Mouse (Mus musculus) heart, embryonic 13.5 days (tissue): ENCODE results near the gene Usp39. TPM values are rescaled to one million over a fixed set of nuclear protein-coding genes. Genes with fewer than 3 reads are reported as not detected.

ENCODE experiments used
- ATAC-seq: fragments of 200-750 bp; cut with Nextera tagmentation; 2 replicates; pipeline ENCODE4 v1.8.0; 2017; ENCODE audit warnings: moderate TSS enrichment; ENCODE audit not compliant: insufficient number of reproducible peaks, low FRiP score, low TSS enrichment; ENCODE audit errors: extremely low read depth
- H3K27ac ChIP-seq: fragments of 300-500 bp; sonication (generic); replicated peaks from 2 replicates; pipeline ENCODE4 v1.5.1; 2015; ENCODE audit warnings: moderate library complexity, mild to moderate bottlenecking, inconsistent platforms
- H3K27me3 ChIP-seq: fragments of 300-500 bp; sonication (generic); replicated peaks from 2 replicates; pipeline ENCODE4 v1.6.1; 2015; ENCODE audit warnings: mild to moderate bottlenecking, inconsistent platforms
- H3K36me3 ChIP-seq: fragments of 300-500 bp; sonication (generic); 2 replicates; pipeline ENCODE4 v1.6.1; 2015; ENCODE audit warnings: mild to moderate bottlenecking, inconsistent platforms
- H3K4me1 ChIP-seq: fragments of 300-500 bp; sonication (generic); 2 replicates; pipeline ENCODE4 v1.6.1; 2015; ENCODE audit warnings: inconsistent platforms
- H3K4me2 ChIP-seq: fragments of 300-500 bp; sonication (generic); 2 replicates; pipeline ENCODE4 v1.6.1; 2015; ENCODE audit warnings: inconsistent platforms, mild to moderate bottlenecking, moderate library complexity
- H3K4me3 ChIP-seq: fragments of 300-500 bp; sonication (generic); 2 replicates; pipeline ENCODE4 v1.5.1; 2015; ENCODE audit warnings: moderate library complexity, mild to moderate bottlenecking, inconsistent platforms
- H3K9ac ChIP-seq: fragments of 300-500 bp; sonication (generic); 2 replicates; pipeline ENCODE4 v1.6.1; 2015; ENCODE audit warnings: inconsistent platforms, mild to moderate bottlenecking, moderate library complexity
- H3K9me3 ChIP-seq: fragments of 300-500 bp; sonication (generic); 2 replicates; pipeline ENCODE4 v1.6.1; 2016; ENCODE audit warnings: inconsistent platforms
- WGBS: fragments of 180-500 bp; shearing (Covaris S2); methylation state at CpG from one replicate; pipeline ENCODE4 v1.1.7; 2015; ENCODE audit warnings: mixed read lengths; 5-methylcytosine and 5-hydroxymethylcytosine counted together
- polyA plus RNA-seq: library from polyadenylated mRNA; unstranded; fragments of >200 nt; fragmentation: Nextera tagmentation; extraction: Ambion mirVana; gene quantifications from 2 replicates; pipeline ENCODE4 v1.2.1, GENCODE M21; 2015

Gene Usp39
- polyA plus RNA-seq, 1 experiment from 2014 or later = 30.7 TPM

DNA sequence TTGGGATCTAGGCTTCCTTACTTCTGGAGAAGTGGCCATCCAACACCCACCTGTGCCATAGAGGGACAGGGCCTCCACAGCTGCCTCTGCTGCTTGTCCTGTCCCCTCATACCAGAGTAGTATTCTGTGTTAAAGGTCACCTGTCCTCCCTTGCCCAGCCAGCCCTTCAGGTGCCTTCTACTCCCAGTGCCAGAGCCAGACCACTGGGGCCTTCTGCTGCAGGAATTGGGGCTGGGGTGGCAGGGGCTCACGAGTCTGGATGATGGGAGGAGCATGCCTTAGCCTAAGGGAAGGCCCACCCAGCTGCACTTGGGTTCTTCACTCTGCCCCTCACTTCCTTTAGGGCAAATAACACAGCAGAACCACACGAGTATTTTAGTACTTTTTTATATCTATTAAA is 14.4 kb upstream of the Usp39 start:
- Histone ChIP-seq H3K9ac (no peak overlapping the region), H3K4me3 (no peak overlapping the region), H3K4me1 (peaks cover 48% of the 10 kb centered on the region), H3K9me3 (no peaks in the 10 kb centered on the region), H3K36me3 (peaks cover 39% of the 10 kb centered on the region), H3K27me3 (no peaks in the 10 kb centered on the region), H3K4me2 (no peak overlapping the region), H3K27ac (no peak overlapping the region)
- WGBS = 79% methylated on average over 2 of the region's 2 CpGs
- ATAC-seq = no peak

DNA sequence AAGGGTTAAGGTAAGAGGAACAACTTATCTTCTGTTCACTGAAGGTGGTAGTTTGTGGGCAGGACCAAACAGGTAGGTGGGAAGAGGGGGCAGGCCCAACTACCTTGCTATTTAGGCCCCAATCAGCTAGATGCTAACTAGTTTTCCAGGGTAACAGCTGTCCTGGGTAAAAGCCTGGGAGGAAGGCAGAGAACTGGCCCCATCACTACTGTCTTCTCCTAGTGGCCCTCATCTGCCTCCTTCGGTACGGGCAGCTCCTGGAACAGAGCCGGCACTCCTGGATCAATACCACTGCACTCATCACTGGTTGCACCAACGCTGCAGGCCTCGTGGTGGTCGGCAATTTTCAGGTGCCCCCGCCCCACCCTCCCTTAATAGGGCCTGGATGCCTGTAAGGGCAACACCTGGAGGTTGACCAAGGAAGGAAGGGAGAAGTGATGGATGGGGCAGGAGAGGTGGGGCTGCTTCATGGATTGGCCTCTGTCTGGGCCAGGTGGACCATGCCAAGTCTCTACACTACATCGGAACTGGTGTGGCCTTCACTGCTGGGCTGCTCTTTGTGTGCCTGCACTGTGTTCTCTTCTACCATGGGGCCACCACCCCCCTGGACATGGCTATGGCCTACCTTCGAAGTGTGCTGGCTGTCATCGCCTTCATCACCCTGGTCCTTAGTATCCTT is 13.2 kb upstream of the Usp39 start:
- H3K4me3 ChIP-seq = no peak overlapping the region
- peaks cover 58% of the 10 kb centered on the region for H3K4me1 ChIP-seq
- H3K9me3 ChIP-seq = no peaks in the 10 kb centered on the region
- H3K27me3 ChIP-seq = no peaks in the 10 kb centered on the region
- 71% methylated on average over 10 of the region's 10 CpGs for WGBS
- no peak overlapping the region; the same call in 1 of the 2 replicates for H3K9ac ChIP-seq
- ATAC-seq = no peak
- H3K36me3 ChIP-seq = peaks cover 39% of the 10 kb centered on the region
- H3K27ac ChIP-seq = no peak overlapping the region
- no peak overlapping the region for H3K4me2 ChIP-seq

DNA sequence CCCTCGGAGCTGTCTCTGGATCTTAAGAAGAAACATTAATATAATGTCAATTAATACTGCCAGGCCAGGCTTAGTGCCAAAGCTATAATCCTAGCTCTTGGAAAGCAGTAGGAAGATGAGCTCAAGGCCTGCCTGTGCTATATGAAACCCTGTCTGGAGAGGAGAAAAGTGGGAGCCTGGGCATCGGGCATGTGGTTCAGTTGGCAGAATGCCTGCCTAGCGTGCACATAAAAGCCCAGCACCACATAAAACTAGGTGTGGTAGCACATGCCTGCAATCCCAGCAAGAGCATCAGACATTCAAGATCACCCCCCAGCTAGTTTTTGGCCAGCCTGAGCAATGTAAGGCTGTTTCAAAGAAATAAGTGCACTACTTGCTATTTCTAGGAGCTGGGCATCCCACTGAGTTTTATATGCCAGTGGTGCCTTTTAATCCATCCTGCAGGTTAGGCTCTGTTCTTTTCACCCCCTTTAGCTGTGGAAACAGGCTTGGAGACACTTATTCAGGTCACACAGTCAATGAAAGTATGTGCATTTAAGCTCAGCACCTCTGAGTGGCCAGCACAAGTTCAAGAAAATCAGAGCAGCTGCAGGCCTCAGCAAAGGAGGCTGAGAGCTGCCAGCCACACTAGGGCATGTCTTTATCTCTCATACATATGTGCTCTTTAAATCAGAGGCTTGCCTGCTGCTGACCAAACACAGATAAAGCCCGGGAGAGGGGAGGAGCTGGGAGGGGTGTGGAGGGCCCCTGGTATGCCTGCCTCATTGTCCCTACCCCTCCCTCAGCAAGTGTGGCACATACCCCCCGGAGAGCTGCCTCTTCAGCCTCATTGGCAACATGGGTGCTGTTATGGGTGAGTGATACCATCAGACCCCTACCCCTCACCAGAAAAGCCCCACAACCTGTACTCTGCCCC is 12.4 kb upstream of the Usp39 start:
- H3K9me3 ChIP-seq = no peaks in the 10 kb centered on the region
- 0 out of 2 replicates have a peak overlapping the region, but pooled peaks have one; percentile 2 for H3K27ac ChIP-seq
- peaks cover 39% of the 10 kb centered on the region for H3K36me3 ChIP-seq
- WGBS = 54% methylated on average over 5 of the region's 5 CpGs
- no peaks in the 10 kb centered on the region for H3K27me3 ChIP-seq
- ATAC-seq = no peak
- H3K4me2 ChIP-seq = no peak overlapping the region
- peaks cover 66% of the 10 kb centered on the region for H3K4me1 ChIP-seq
- H3K9ac ChIP-seq = peak overlapping the region; percentile 45; the same call in 1 of the 2 replicates
- H3K4me3 ChIP-seq = no peak overlapping the region

DNA sequence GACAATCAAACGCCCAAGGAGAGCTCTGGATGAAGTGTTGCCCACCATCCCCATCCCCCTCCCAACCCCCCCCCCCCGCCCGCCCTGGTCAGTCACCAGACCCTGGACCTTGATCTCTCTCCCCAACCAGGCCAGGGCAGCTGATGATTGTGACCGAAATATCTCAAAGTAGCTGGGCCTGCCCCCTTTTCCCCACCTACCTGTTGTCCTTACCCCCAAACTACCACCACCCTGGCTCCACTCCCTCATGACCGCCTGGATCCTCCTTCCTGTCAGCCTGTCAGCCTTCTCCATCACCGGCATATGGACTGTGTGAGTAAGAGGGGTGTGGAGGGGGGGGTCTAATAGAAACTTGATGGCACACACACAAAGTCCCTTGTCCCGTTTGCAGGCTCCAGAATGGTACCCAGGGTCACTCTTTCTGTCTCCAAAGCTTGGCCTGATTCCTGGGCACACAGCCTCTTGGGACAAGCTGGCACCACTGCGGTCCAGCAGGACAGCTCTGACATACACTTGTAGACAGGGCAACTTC is 11.1 kb upstream of the Usp39 start:
- H3K36me3 ChIP-seq = peaks cover 41% of the 10 kb centered on the region
- H3K9ac ChIP-seq = peak overlapping the region; percentile 87
- H3K27ac ChIP-seq = peak overlapping the region; percentile 48; the same call in 1 of the 2 replicates
- H3K4me1 ChIP-seq = peaks cover 71% of the 10 kb centered on the region
- ATAC-seq = no peak
- 36% methylated on average over 7 of the region's 8 CpGs for WGBS
- H3K9me3 ChIP-seq = no peaks in the 10 kb centered on the region
- peak overlapping the region; percentile 66 for H3K4me3 ChIP-seq
- peak overlapping the region; percentile 85 for H3K4me2 ChIP-seq
- H3K27me3 ChIP-seq = no peaks in the 10 kb centered on the region

DNA sequence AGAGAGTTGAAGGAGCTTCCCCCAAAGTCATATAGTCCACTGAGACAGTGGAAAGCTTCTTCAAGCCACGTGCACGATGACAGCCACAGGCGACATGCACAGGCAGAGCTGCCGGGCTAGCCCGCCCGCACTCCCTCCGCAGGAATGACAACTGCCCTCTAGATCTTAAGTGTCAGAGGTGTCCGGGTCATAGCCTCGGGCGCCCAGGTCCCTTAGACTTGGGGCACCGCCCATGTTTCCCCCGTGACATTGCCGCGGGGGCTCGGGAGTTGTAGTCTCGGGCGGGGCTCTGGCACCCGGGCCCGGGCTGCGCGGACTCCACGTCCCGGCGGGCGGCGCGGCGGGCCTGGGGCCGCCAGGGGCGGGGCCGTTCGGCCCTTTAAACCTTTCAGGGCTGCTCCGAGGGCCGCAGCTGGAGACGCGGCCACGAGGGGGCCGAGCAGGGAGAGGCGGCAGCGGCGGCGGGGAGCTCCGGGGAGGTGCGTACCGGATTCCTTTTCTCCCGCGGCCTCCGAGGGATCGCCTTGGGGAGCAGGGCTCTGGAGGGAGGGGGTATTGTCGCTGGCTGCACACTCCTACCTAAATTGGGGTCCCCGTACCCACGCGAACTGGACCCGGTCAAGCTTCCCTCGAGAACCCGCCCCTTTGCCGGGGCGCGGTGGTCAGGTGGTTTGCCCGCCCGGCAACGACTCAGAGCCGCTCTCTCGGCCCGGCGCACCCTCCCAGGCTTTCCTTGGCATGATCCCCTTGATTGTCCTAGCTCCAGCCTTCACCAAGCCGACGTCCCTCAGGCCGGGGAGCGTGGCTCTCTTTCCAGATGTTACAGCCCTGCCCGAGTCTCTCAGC is 10.3 kb upstream of the Usp39 start, which contains the start of gene Tmem150a:
Gene Tmem150a (plus strand): TSS at position 382 of the 846 bp plus-strand sequence.
- Histone ChIP-seq H3K27me3 (no peaks in the 10 kb centered on the region), H3K4me1 (peaks cover 70% of the 10 kb centered on the region), H3K9me3 (no peaks in the 10 kb centered on the region), H3K27ac (peak within 1 kb of the TSS; percentile 51), H3K9ac (peak within 1 kb of the TSS; percentile 87), H3K36me3 (peaks cover 43% of the 10 kb centered on the region), H3K4me2 (peak within 1 kb of the TSS; percentile 85), H3K4me3 (peak within 1 kb of the TSS; percentile 66)
- peak; percentile 85 for ATAC-seq
- WGBS = under 1% methylated on average over 63 of the region's 71 CpGs

DNA sequence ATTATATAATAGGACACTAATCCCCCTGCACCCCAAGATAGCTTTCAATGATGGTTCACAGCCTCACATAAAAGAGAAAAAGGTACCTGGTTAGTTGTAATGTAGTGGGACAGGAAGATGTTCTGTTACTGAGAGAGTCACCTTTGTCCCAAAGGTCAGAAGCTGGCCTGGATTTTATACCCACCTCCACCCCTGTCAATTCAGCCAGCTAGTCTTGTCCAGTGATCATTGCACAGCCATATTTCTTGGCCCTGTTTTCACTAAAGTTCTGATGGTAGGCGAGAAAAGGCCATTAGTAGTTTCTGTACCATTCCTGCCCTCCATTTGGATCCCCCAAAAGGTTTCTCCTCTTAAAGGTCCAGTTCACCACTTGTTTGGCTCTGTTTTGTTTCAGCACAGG is 9.0 kb upstream of the Usp39 start:
- Histone ChIP-seq H3K4me3 (no peak overlapping the region), H3K36me3 (peaks cover 43% of the 10 kb centered on the region), H3K4me1 (peaks cover 68% of the 10 kb centered on the region), H3K4me2 (no peak overlapping the region), H3K9ac (no peak overlapping the region), H3K27ac (no peak overlapping the region), H3K27me3 (no peaks in the 10 kb centered on the region), H3K9me3 (no peaks in the 10 kb centered on the region)
- 71% methylated on average over 1 of the region's 1 CpGs for WGBS
- ATAC-seq = no peak

DNA sequence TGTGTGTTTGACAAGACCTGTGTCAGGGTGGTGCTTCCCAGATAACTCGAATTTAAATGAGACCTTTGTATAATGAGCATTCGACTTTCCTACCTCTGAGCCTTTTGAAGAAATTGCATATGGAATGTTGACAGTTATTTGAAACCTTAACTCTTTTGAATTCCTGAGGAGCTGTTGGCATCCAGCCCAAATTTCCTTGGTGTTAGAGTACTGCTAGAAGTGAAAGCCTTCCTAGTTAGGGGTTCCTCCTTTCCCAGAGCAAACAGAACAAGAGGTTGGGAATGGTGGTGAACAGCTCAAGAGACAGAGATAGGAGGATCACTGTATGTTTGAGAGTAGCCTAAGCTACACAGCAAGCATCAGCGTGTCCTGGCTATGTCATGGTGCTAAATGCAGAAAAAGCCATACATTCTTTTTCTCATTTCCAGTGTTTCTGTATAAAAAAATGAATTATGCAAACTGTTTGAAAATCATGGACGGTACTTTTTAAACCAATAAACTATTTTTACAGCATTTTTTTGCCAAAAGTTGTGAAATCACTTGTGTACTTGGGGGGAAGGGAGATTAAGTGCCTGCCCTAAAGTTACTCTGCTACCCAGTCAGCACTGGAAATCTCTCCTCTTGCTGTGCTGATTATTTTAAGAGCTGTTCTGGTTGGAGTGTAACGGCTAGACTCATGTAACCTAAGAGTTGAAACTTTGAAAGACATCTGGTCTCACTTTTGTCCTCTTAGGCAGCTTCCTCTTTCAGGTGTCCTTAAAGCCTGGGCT is 7.8 kb upstream of the Usp39 start:
- 59% methylated on average over 5 of the region's 5 CpGs for WGBS
- Histone ChIP-seq H3K27ac (peak overlapping the region; percentile 25), H3K4me1 (peaks cover 77% of the 10 kb centered on the region)

DNA sequence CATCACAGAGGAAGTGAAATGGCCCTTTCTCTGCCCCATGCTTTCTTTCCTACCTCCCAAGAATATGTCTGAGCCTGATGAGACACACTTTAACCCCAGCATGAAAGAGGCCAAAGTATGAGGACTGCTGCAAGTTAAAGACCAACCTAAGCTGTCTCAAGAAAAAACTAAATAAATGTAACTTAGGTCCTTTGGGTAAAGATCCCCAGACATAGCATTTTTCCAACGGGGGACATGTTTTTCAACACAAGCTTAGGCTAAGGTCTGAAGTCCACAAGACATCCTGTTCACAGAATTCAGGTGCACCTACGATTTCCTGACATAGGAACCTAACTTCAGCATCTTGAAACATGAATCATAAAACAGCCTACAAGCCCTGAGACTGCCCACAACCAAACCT is 5.2 kb upstream of the Usp39 start:
- ATAC-seq = no peak
- Histone ChIP-seq H3K4me2 (no peak overlapping the region), H3K36me3 (peaks cover 30% of the 10 kb centered on the region), H3K4me3 (no peak overlapping the region), H3K27ac (no peak overlapping the region), H3K9ac (no peak overlapping the region), H3K27me3 (no peaks in the 10 kb centered on the region), H3K9me3 (no peaks in the 10 kb centered on the region), H3K4me1 (peaks cover 70% of the 10 kb centered on the region)
- WGBS = 83% methylated on average over 2 of the region's 2 CpGs

More for the DNA sequence above, 7.8 kb upstream of the Usp39 start:
- Histone ChIP-seq H3K27me3 (no peaks in the 10 kb centered on the region), H3K4me3 (no peak overlapping the region), H3K36me3 (peaks cover 39% of the 10 kb centered on the region), H3K9me3 (no peaks in the 10 kb centered on the region), H3K4me2 (0 out of 2 replicates have a peak overlapping the region, but pooled peaks have one; percentile 1), H3K9ac (peak overlapping the region; percentile 52; the same call in 1 of the 2 replicates)
- ATAC-seq = no peak

DNA sequence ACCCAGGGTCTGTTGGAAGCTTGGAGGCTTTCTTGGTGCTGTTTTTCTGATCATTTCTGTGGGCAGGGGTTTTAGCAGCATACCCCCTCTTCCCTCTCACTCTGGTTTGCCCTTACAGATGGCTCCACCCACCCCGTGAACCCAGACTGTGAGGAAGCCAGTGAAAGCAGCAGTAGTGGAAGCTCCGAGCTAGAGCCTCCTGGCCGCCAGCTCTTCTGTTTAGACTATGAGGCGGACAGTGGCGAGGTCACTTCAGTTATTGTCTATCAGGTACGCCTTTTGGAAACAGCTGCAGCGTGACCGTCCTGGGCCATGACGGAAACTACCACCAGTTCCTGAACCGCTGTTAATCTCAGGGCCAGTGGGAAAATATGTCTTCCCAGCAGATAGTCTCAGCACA is 3.4 kb upstream of the Usp39 start:
- Histone ChIP-seq H3K4me1 (peaks cover 68% of the 10 kb centered on the region), H3K9ac (peak overlapping the region; percentile 96), H3K36me3 (peaks cover 30% of the 10 kb centered on the region), H3K27me3 (no peaks in the 10 kb centered on the region), H3K9me3 (no peaks in the 10 kb centered on the region), H3K27ac (no peak overlapping the region; the same call in 1 of the 2 replicates), H3K4me2 (peak overlapping the region; percentile 77), H3K4me3 (peak overlapping the region; percentile 84)
- WGBS = 73% methylated on average over 10 of the region's 10 CpGs
- ATAC-seq = no peak
